Mouse (Mus musculus) small intestine, adult 2 months (tissue): ENCODE data around the gene Sass6. TPM values are rescaled to one million over a fixed set of nuclear protein-coding genes. Genes with fewer than 3 reads are reported as not detected.
"Not testable (repeated sequence)": the region's sequence is repeated elsewhere in the genome, so short reads cannot be mapped to it uniquely, and the experiment has no call there.

ENCODE experiments used
- H3K27ac ChIP-seq: fragments of 200-500 bp; 2 replicates; pipeline ENCODE4 v1.5.1; 2012; ENCODE audit warnings: low read depth, low read length, control low read depth, inconsistent platforms; ENCODE audit not compliant: insufficient read depth
- H3K27me3 ChIP-seq: fragments of 200-500 bp; 2 replicates; pipeline ENCODE4 v1.6.1; 2012; ENCODE audit warnings: mild to moderate bottlenecking, moderate library complexity, low read length, inconsistent platforms; ENCODE audit not compliant: control insufficient read depth, insufficient read depth
- H3K36me3 ChIP-seq: fragments of 200-500 bp; 2 replicates; pipeline ENCODE4 v1.6.1; 2012; ENCODE audit warnings: mild to moderate bottlenecking, low read length, control low read depth, inconsistent platforms; ENCODE audit not compliant: control insufficient read depth, insufficient read depth
- H3K4me1 ChIP-seq: fragments of 200-500 bp; 2 replicates; pipeline ENCODE4 v1.6.1; 2012; ENCODE audit warnings: low read length, inconsistent platforms, mixed read lengths; ENCODE audit not compliant: control insufficient read depth, insufficient read depth, insufficient read length
- H3K4me3 ChIP-seq: fragments of 200-500 bp; 2 replicates; pipeline ENCODE4 v1.5.1; 2012; ENCODE audit warnings: low read depth, mild to moderate bottlenecking, control low read depth, inconsistent platforms, low read length, moderate library complexity
- CTCF ChIP-seq: fragments of 200-500 bp; IDR thresholded peaks from 2 replicates; pipeline ENCODE4 v1.5.1; 2012; ENCODE audit warnings: low read depth, mild to moderate bottlenecking, control low read depth, inconsistent platforms, low read length, moderate library complexity, mixed read lengths; ENCODE audit not compliant: insufficient replicate concordance, insufficient read length; ENCODE audit errors: extremely low read depth
- POLR2A ChIP-seq: fragments of 200-500 bp; IDR thresholded peaks from 2 replicates; pipeline ENCODE4 v1.6.1; 2012; ENCODE audit warnings: low read depth, mild to moderate bottlenecking, control low read depth, inconsistent platforms, low read length, moderate library complexity
- WGBS: fragments of 180-500 bp; shearing (Covaris S2); methylation state at CpG from one replicate; pipeline ENCODE4 v1.1.7; 2018; 5-methylcytosine and 5-hydroxymethylcytosine counted together
- polyA plus RNA-seq: library from polyadenylated mRNA; depleted of rRNA; stranded (reverse); fragments of >200 nt; gene quantifications from 2 replicates; pipeline ENCODE4 v1.2.3, GENCODE M21; 2012

Gene Sass6
- polyA plus RNA-seq, 1 experiment: 1.2 TPM

DNA sequence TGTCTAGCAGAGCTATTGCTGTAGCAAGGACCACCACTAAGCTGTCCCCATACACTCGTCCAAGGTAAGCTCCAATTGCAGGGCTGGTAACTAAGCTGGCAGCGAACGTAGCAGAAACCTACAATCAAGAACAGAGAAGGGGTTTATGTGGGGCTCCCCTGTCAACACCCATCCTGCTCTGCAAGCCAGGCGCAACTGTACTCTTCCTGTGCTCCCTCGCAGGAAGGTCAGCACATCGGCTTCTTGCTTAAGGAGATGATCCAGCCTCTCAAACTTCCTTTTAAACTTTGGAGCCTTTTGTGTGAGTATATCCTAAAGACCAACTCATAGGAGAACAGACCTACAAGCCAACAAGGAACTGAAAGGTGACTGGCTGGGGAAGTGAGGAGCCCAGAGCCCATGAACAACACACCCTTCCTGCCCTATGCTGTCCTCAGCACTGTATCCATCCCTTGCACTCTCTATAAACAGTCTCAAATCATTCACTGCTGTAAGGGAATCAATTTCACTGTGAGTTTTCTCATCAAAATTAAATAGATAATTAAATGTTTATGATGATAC, 47.1 kb downstream of the Sass6 start:
- Histone ChIP-seq H3K27me3 (no peaks in the 10 kb centered on the region), H3K27ac (no peak overlapping the region), H3K36me3 (peaks cover 46% of the 10 kb centered on the region), H3K4me1 (peaks cover 4% of the 10 kb centered on the region; the same call in 1 of the 2 replicates), H3K4me3 (no peak overlapping the region)
- no peak for TF ChIP-seq CTCF
- no peak for TF ChIP-seq POLR2A
- WGBS: 94% methylated on average over 6 of the region's 6 CpGs

DNA sequence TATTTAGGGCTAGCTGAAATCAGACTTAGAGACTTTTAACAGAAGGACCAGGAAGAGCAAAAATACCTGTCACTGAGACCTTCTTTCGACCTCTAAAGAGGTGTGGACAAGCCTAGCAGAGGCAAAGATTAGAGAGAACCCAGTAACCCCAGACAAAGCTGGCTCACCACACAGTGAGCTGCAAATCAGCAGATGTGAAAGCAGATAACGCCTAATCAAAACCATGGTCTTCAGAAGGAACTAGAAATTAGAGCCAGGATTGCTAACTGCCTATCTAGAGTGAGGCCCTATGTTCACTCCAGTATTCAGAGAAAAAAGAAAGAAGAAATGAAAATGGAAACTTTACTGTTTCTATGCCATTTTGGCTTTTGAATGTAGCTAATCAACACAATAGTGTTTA, 47.6 kb downstream of the Sass6 start:
- 77% methylated on average over 2 of the region's 2 CpGs for WGBS
- Histone ChIP-seq H3K27me3 (no peaks in the 10 kb centered on the region), H3K4me1 (peaks cover 4% of the 10 kb centered on the region; the same call in 1 of the 2 replicates), H3K36me3 (peaks cover 48% of the 10 kb centered on the region), H3K27ac (no peak overlapping the region), H3K4me3 (no peak overlapping the region)
- TF ChIP-seq CTCF: no peak
- no peak for TF ChIP-seq POLR2A

DNA sequence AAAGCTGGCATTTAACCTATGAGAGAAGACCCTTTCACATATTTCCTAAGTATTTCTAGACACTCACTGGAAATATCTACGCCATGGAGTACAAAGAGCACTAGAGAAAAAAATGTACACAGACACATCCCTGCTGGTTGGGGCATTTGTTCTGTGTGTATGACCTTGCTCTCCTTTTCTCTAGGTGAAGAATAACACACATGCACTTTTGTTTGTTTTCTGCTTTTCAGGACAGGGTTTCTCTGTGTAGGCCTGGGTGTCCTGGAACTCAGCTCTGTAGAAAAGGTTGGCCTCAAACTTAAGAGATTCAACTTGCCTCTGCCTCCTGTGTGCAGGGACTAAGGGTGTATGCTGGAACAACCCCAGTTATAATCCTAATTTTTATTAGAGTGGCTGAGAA, 51.6 kb downstream of the Sass6 start:
- Histone ChIP-seq H3K4me3 (no peak overlapping the region), H3K27me3 (no peaks in the 10 kb centered on the region), H3K36me3 (peaks cover 38% of the 10 kb centered on the region), H3K27ac (no peak overlapping the region), H3K4me1 (no peaks in the 10 kb centered on the region)
- TF ChIP-seq CTCF: no peak
- no peak for TF ChIP-seq POLR2A
- 98% methylated on average over 1 of the region's 1 CpGs for WGBS

GRCm38 (mm10) chr3:116648805-116649204, 54.0 kb downstream of the Sass6 start:
- H3K36me3 ChIP-seq: peaks cover 27% of the 10 kb centered on the region
- WGBS: 92% methylated on average over 7 of the region's 7 CpGs

DNA sequence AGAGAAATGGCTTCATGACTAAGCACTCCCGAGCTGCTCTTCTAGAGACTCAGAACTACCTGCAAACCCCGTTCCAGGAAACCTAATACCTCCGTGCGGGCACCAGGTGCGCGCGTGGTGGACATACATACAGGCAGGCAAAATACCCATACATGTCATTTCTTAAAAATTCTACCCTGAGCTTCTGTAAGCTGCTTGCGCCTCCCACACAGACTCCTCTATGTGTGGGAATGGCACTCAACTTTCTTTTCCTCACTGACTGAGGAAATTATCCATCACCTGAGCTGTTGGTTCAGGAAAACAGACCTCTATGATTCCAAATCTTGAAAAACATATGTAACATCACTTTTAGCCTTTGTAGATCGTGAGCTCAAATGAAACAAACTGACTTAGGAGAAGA, 55.9 kb downstream of the Sass6 start:
- no peak overlapping the region for H3K4me3 ChIP-seq
- no peak overlapping the region for H3K27ac ChIP-seq
- H3K36me3 ChIP-seq: peaks cover 18% of the 10 kb centered on the region
- 93% methylated on average over 9 of the region's 9 CpGs for WGBS
- TF ChIP-seq CTCF: no peak
- TF ChIP-seq POLR2A: no peak
- no peaks in the 10 kb centered on the region for H3K4me1 ChIP-seq
- no peaks in the 10 kb centered on the region for H3K27me3 ChIP-seq

More at GRCm38 (mm10) chr3:116648805-116649204, 54.0 kb downstream of the Sass6 start:
- Histone ChIP-seq H3K27me3 (no peaks in the 10 kb centered on the region), H3K27ac (no peak overlapping the region), H3K4me3 (no peak overlapping the region), H3K4me1 (no peaks in the 10 kb centered on the region)
- TF ChIP-seq POLR2A (no peak), CTCF (no peak)

GRCm38 (mm10) chr3:116652033-116652446, 57.3 kb downstream of the Sass6 start:
- Histone ChIP-seq H3K27ac (no peak overlapping the region), H3K36me3 (peaks cover 13% of the 10 kb centered on the region), H3K27me3 (no peaks in the 10 kb centered on the region), H3K4me3 (no peak overlapping the region), H3K4me1 (no peaks in the 10 kb centered on the region)
- TF ChIP-seq CTCF: no peak
- TF ChIP-seq POLR2A: no peak
- whole genome bisulfite sequencing: 47% methylated on average over 3 of the region's 3 CpGs

DNA sequence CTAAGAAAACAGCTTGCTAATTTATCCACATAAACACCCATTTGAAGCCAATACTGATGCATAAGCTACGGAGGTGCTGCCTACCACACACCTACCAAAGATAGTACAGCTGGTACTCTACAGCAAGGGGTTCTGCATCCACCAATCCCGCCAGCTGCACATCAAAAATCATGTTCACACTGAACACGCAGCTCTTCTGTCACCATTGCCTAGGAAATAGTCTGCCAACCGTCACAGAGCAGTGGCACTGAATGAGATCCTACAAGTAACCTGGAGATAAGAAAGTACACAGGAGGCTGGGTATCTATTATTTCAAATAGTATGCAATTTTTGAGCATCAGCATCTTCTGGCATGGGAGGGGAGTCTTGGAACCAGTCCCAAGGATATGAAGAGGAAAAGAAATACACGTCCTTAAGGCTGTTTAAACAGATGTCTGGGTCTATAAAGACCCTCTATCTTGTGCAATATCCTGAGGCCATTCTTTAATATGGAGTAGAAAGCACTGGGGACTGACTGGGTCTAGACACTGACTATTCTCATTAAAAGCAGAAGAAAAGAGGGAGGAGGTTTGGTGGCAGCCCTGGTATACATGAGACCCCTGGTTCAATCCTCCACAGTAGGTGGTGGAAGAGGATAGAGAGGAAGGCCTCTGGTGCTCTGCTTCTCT, 58.6 kb downstream of the Sass6 start:
- Histone ChIP-seq H3K36me3 (peaks cover 8% of the 10 kb centered on the region), H3K4me3 (no peak overlapping the region), H3K27me3 (no peaks in the 10 kb centered on the region), H3K27ac (no peak overlapping the region), H3K4me1 (no peaks in the 10 kb centered on the region)
- WGBS: 56% methylated on average over 5 of the region's 5 CpGs
- TF ChIP-seq CTCF (no peak), POLR2A (no peak)

DNA sequence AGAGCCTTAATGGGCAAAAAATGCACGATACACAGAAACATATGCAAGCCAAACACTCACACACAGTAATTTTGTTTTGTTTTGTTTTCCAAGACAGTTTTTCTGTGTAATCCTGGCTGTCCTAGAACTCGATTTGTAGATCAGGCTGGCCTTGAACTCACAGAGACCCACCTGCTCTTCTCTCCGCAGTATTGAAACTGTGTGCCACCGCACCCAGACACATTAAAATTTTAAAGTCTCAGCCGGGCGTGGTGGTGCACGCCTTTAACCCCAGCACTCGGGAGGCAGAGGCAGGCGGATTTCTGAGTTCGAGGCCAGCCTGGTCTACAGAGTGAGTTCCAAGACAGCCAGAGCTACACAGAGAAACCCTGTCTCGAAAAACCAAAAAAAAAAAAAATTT, 59.3 kb downstream of the Sass6 start:
- 86% methylated on average over 11 of the region's 11 CpGs for WGBS

More for the DNA sequence above, 59.3 kb downstream of the Sass6 start:
- not testable (repeated sequence) for H3K4me1 ChIP-seq, H3K27me3 ChIP-seq, H3K4me3 ChIP-seq, H3K36me3 ChIP-seq, H3K27ac ChIP-seq
